Mouse (Mus musculus): ENCODE data around the gene Sult6b2.

Gene Sult6b2

DNA sequence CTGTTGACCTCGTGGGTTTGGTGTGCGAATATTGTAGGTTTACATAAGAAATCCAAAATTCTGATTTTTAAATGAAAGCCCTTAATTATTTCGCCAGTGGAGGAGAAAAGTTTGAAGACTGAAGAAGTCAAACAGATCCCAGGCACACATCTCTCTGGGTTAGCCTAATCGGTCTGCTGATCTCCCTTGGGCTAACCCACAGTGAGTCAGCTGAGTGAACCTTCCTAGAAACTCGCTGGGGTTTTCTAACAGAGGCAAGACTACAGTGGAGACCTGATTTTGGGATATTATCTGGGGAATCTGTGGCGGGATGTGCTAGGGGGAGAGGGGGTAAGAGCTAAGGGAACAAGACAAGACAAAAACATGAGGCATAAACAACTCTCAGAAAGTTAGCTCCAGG lies 5.9 kb upstream of the Sult6b2 start:
- no peak for DNase-seq (ENCODE audit: low spot score in 2 of 2)

DNA sequence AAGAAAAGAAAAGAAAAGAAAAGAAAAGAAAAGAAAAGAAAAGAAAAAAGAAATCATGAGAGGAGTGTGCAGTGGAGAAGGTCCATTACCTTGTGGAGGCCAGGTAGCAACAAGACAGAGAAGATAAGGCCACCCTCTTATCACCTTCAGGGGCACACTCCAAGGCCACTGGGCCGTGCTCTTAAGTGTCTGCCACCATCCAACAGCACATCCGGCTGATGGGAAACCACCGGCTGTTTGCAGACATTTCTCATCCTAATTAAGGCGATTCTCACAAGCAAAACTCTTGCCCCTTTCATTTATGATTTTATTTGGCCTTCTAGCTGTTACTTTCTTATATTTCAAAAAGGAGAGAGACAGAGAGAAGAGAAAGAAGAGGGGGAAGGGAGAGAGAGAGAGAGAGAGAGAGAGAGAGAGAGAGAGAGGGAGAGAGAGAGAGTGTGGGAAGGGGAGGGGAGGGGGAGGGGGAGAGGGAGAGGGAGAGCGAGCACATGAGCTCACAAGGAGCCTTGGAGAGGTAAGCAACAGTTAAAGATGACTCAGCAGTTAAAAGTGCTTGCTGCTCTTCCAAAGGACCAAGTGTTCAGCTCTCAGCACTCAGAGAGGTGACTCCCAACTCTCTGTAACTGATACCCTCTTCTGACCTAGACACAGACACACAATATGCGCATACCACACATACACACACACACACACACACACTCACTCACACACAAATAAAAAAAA lies 5.2 kb upstream of the Sult6b2 start:
- DNase-seq (ENCODE audit: low spot score in 2 of 2) = no peak

DNA sequence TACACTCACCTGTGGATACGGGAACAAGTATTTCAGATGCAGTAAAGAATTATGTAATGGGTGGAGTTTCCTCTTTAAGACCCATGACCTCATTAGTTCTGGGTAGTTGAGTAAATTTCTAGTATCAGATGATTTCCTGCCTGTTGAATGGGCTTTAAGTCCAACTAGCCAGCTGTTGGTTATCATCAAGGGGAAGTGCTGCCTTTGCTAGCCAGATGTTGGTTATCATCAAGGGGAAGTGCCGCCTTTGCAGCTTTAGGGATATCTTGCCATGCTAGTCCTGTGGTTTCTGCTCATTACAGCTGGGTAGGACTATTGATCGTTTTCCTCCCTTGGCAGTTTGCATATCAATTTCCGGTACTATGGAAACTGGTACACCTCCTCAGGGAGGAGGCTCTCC lies 2.0 kb upstream of the Sult6b2 start:
- DNase-seq (ENCODE audit: low spot score in 2 of 2) = no peak

DNA sequence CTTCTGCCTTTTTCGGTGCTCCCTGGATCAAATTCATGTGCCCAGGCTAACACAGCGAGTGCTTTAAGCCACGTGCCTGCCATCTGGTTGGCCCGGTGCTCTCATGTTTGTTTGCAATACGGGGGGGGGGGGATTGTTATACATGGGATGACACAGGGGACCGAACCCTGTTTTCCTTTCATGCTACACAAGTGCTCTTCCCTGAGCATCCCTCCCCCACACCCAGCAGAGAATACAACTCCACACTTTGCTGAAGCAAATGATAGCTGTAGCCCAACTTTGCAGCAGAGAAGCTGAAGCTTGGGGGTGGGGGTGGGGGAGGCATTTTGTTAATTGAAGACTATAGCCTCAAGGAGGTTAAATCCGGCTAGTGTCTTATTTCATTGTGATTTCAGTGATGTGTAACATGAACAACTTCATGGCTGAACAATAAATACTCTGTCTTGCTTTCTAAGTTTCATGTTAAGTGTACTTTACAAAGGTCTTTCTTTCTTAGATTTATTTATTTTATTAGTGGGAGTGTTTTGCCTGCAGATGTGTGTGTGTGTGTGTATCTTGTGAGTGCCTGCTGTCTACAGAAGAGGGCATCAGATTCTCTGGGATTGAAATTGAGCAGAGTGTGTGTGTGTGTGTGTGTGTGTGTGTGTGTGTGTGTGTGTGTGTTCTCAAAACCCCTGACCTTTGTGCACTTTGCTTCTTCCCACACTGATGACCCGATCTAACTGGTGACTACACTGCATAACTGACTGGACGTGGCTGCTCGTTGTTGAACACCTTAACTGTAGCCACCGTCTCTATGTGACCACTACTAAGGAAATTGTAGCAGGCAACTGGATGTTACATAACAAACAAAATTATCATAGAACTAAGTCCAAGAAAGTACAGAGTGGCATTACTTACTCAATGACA lies 1.4 kb downstream of the Sult6b2 start:
- no peak for DNase-seq (ENCODE audit: low spot score in 2 of 2)

DNA sequence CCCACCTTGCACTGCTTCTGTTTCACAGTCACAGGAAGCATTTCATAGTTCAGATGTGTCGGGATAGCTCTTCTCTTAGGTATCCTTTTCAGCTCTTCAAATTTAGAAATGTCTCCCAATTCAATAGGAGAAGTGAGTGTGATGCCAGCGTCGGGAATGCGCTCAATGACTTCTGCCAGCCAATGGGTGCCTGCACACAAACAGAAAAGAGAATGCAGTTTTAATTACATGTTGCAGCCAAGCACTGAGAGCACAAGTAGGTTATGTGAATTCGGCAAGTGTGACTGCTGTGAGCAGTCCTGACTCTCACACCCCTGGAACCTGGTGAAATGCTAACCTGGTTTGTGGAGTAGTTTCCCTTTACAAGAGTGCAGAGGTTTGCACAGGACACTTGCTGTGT lies 2.6 kb downstream of the Sult6b2 start:
- DNase-seq (ENCODE audit: low spot score in 2 of 2) = no peak

DNA sequence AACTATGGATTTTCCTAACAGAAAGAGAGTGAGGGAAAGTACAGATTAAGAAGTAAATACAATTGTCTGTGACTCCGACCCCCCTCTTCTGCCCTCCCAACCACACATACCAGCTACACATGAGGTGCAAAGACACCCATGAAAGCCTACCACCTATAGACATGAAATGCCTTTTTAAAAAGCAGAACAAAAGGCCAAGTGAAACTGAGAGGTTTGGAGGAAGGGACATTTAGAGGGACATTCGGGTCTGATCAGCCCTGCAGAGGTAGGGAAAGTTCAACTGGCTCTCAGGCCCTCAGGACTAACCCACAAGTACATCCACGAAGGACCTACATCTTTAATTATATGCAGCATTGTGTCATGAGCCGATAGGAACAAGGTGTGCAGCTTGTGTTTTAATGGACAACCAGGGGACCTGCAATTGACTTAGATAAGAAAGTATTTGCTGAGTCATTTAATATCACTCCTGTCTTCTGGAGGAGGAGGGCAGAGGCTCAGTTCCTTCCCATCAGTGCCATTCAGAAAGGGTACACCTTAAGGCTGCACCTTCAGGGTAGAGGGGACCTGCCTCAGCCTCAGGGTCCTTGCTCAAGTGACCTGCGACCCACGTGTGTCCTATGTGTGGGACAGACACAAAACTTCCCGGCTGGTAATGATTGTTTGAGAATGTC lies 4.5 kb downstream of the Sult6b2 start:
- DNase-seq (ENCODE audit: low spot score in 2 of 2) = no peak

DNA sequence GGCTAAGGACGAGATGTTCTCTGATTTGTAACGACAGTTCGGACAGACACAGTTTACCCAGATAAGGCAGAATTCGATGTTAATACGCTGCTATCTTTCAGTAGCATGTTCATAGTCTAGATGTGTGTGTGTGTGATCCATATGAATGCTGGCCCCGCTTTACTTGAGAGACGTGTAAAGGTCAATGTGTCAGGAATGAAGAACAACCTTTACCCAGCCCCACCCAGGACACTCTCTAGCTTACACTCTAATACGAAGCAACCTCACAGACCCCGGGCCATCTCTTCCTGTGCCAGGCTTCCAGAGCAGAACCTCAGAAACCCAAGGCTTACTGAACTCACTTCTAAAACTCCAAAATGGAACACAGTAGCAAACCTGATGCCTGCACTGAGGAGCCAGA lies 5.5 kb downstream of the Sult6b2 start:
- DNase-seq (ENCODE audit: low spot score in 2 of 2) = no peak

DNA sequence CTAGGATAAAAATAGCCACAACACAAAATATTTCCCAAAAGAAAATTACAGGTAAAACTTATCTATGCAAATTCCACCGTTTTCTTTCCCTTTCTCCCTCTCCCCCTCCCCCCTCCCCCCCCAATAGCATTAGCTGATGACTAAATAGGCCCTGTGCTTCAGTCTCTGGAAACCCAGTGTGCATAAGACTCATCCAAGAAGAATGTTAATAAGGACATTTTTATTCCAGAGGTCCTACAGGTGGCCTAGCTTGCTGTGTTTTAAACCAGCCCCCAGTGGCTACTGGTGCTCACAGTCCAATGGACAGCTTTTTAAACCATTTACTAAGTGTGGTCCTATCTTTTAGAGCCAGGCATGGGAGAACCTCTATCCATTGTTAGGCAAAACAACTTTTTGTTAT lies 6.3 kb downstream of the Sult6b2 start:
- no peak for DNase-seq (ENCODE audit: low spot score in 2 of 2)

DNA sequence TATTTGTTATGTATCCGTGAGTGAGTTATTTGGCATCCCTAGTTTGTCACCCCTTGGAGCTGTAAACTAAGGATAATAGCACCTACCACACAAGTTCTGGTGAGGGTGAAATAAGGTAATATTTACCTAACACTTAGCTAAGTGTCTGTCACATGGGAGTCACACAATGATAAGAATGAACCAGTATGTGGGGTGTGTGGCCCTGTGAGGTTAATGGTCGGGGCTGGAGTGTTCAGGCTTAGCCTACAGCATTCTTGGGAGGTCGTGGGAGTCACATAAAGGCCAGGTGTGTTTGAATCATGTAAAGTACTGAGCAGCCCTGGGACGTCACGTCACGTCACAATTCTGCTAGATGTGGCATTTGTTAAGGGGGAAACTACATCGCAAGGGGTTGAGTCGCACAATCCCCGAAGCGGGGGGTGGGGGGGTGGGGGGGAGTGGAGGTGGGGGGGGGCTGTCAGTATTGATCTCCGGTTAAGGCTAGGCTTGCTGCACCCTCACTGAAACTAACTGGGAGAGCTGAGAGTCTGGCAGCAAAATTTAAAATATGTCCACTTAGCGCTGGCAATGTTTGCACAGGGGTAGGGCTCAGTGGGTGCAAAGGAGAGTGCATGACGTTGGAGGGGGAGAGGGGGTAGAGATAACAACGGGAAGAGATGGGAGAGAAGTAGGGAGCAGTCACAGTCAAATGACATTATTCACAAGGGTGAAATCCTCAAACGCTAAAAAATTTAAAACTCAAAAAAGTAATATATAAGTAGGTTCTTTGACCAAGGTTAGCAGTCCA lies 8.5 kb downstream of the Sult6b2 start:
- DNase-seq (ENCODE audit: low spot score in 2 of 2) = no peak

DNA sequence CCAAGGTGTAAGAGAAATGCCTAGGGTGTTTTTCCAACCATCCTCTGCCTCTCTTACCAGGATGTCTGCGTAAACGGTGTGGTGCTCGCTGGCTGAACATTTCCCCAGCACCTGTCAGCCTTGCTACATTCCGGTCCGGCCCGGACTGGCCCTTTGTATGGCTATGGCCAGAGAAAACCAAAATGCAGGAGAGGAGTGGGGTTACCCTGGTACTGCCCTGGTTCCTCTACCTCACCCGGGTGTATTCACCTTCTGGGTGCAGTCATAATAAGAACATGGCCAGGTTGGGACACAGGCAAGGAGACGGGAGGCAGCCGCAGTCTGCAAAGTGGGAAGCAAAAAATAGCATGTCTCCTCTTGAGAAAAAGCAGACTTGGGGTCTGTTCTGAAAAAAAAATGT lies 9.2 kb downstream of the Sult6b2 start:
- DNase-seq (ENCODE audit: low spot score in 2 of 2) = no peak

DNA sequence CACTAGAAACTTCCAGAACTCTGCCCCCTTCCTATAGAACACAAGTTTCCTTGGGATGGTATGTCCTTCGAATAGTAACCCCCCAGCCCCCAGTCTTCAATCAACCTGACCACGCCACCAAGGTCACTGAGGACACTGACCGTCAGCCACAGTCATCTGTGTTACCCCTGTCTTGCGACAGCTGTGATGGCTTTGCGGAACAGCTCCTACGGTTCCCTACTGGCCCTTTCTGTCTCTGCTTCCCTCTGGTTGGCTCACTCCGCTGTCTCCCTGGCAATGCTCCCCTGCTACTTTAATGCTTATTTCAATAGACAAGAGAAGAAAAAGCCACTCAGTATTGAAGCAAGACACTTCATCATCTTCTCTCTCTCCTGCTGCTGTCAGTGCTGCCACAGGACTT lies 10.8 kb downstream of the Sult6b2 start:
- DNase-seq (ENCODE audit: low spot score in 2 of 2) = no peak

DNA sequence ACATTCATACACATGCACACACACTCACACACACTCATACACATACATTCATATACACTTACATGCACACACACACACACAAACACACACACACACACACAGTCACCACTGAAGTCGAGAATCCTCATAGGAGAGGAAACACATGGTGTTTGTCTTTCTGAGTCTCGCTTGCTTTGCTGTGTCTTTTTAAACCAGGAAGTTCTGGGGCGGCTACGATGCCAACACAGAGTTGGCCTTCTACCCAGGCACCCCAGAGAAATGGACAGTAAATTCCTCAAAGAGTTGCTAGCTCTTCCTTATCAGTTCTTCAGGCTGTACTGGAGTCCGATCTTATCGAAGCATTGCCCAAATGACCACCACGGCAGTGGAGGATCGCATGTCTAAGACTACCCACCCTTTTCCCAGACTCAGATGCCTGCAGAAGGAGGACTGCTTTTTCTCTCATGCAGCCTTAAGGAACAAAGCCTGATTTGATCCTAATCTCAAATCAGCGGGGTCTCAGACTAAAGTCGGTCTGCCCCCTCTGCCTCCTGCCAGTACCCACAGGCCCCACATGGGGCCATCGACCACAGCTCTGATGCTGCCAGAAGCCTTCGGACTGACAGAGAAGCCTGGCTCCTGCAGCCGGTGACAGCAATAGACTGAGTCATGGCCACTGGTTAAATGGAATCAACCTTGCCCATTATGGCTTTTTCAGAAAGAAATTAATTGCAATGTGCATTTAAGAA lies 11.9 kb downstream of the Sult6b2 start:
- DNase-seq (ENCODE audit: low spot score in 2 of 2) = peak in 1 of 2 experiments; percentile 20

DNA sequence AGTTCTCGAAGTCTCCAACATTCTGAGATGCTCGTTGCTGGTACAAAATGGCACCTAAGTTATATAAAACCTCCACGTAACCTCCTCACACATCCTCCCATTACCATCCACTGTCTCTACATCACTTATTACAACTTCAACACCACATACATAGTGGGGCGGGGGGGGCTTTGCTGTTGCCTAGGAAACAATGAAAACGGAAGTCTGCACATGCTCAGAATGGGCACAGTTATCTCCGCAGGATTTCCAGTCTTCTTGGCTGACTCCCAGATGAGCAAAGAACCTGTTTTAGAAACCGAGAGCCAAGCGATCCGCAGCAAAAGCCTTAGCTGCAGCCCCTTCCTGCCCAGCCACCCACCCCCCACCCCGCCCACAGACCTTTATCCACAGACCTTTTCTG lies 14.6 kb downstream of the Sult6b2 start:
- no peak for DNase-seq (ENCODE audit: low spot score in 2 of 2)

DNA sequence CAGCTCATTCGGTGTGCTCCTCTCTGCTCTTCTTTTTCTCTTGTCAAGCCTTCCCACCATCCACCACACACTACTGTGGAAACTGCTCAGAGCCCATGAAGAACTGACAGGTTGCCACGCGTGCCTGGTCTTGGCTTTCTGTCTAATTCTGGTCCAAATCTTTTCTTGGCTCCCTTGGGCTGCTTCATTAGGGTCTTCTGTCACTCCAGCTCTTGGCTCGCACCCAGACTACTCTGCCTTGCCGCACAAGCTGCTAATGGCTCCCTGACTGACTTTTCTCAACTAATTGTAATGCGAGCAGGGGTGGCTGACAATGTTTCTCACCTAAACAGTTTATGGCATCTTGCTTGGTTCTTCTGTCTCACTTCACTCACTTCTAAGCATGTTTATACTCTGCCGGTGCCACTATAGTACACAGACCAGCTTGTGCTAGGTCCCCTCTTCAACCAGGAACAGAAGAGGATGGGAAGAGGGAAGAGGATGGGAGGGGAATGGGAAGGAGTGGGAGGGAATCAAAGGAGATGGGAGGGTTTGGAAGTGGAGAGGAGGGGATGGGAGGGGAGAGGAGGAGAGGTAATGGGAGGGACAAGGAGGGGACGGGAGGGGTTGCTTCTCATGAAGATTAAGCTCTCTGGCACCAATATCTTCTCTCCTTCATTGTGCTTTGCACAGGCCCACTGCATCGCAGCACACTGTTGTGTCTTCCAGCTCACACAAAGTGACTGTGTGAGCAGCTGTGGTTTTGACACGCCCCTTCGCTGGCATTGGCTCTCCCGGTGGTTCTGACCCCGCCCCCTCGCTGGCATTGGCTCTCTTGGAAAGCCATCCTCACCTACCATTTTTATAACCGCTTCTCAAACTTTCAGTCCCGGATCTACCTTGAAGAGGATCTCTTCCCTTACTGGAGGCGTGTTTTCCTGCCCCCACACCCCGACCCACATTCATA lies 16.0 kb downstream of the Sult6b2 start:
- no peak for DNase-seq (ENCODE audit: low spot score in 2 of 2)

DNA sequence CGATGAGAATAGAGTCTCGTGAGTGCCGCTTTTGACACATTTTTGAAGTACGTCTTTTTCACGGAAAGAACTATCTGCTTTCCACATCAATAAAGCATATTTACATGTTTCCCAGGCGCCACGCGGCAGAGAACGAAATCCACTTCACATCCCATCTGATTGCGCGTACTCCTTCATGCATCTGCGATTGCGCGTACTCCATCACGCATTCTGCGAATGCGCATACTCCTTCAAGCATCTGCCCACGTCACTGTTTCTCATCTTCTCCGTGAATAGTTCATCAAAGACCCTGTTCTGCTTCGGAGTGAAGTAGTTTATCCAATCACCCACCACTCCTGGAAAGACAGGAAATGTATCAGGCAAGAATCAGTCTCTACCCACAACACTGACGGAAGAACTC lies 18.2 kb downstream of the Sult6b2 start:
- no peak for DNase-seq (ENCODE audit: low spot score in 2 of 2)

DNA sequence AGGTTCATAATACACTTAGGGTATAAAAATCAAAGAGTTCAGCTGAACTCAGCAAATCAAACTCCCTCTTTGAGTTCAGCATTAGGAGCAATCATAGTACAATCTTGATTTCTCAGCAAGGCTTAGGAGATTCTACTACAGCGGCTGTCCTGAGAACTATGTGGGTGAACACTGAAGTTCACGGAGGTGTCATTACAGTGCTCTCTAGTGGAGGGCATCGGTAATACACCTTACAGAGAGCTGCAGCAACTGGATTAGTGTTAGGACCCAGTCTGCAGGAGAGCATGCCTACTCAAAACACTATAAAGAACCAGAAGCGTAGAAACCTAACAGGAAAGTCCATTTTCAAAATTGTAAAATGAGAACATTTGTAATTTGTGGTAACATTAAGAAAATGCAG lies 19.0 kb downstream of the Sult6b2 start:
- peak; percentile 56 to 79 for DNase-seq (ENCODE audit: low spot score in 2 of 2)

DNA sequence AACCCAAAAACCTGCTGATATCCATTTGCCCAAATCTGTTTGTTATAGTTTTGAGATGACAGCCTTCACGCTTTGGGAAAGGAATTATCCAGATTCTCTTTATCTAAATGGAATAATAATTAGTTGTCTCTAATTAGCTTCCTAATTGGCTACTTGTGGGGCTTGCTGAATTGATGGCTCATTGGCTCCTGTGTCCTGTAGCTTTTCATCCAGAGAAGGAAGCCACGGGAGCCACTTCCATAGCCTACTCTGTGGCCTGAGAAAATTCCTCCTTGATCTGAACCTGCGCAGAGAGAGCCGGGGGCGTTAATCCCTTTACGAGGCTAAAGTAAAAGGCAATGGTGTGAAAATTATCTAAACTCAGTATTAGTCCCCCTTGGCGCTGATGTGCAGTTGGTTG lies 23.0 kb downstream of the Sult6b2 start:
- no peak for DNase-seq (ENCODE audit: low spot score in 2 of 2)

DNA sequence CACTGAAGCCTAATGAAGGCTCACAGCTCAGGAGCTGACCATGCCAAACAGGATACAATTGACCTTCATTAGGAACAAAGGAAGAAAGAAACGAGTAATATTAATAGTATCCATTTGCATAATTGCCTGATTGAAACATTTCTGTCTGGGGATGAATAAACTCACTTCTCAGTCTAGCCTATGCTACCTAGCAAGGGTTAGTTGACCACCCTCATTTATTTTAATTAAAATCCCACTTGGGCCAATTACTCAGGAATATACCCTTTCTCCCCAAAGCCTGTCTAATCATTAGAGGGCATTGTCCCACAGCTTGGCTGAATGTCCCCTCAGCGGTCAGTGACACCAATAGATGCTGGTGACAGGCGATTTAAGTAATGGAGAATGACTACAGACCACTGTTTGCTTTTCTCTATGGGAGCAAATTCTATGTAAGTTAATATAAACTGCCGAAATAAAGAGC lies 23.7 kb downstream of the Sult6b2 start:
- no peak for DNase-seq (ENCODE audit: low spot score in 2 of 2)

DNA sequence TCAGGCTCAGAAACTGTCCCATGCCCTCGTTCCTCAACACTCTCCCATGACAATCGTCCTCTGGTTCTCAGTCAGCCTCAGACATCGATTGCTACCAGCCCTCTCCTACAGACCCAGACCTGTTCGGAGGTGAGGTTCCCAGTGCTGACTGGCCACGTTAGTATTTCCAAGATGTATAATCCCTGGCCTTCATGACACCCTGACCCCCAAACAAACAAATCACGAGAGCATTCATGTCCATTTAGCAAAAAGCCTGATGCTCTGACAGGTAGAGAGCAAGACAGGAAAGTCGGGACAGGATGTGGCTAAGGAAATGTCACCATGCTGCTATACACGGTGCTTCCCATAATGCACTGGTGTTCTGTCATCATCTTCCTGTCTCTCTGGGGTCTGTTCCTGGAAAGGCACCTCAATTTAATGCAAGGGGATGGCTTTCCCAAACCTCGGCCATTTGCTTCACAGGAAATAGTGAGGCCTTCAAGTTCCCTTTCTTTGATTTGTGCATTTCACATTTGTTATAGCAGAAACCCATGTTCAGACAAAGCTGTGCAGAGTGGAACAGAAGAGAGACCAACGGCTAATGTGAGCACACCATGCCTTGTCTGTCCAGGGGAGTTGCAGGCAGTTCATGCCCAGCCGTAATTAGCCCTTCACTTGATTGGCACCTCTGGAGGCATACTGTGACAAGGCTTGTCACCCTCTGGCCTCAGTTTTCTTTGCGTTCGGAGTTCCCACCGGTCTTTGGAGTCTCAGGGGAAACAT lies 24.3 kb downstream of the Sult6b2 start:
- DNase-seq (ENCODE audit: low spot score in 2 of 2) = peak in 1 of 2 experiments; percentile 41
